Mouse (Mus musculus) midbrain, embryonic 16.5 days (tissue): ENCODE data around the gene Ppp2r1b. TPM values are rescaled to one million over a fixed set of nuclear protein-coding genes. Genes with fewer than 3 reads are reported as not detected.

ENCODE experiments used
- ATAC-seq: fragments of 200-750 bp; cut with Nextera tagmentation; 2 replicates; pipeline ENCODE4 v1.8.0; 2017; ENCODE audit warnings: moderate TSS enrichment
- H3K27ac ChIP-seq: fragments of 300-500 bp; sonication (generic); 2 replicates; pipeline ENCODE4 v1.5.1; 2014; ENCODE audit warnings: mild to moderate bottlenecking, low read length, mixed read lengths
- H3K27me3 ChIP-seq: fragments of 300-500 bp; sonication (generic); 2 replicates; pipeline ENCODE4 v1.6.1; 2014; ENCODE audit warnings: low read depth, low read length, mixed read lengths; ENCODE audit not compliant: control insufficient read depth, insufficient read depth
- H3K36me3 ChIP-seq: fragments of 300-500 bp; sonication (generic); 2 replicates; pipeline ENCODE4 v1.6.1; 2014; ENCODE audit warnings: mild to moderate bottlenecking, low read length, moderate library complexity, mixed read lengths; ENCODE audit not compliant: control insufficient read depth, insufficient read depth
- H3K4me1 ChIP-seq: fragments of 300-500 bp; sonication (generic); 2 replicates; pipeline ENCODE4 v1.6.1; 2014; ENCODE audit warnings: mild to moderate bottlenecking, low read length, mixed read lengths; ENCODE audit not compliant: control insufficient read depth, insufficient read depth
- H3K4me2 ChIP-seq: fragments of 300-500 bp; sonication (generic); 2 replicates; pipeline ENCODE4 v1.6.1; 2014; ENCODE audit warnings: mild to moderate bottlenecking, low read length, mixed read lengths
- H3K4me3 ChIP-seq: fragments of 300-500 bp; sonication (generic); 2 replicates; pipeline ENCODE4 v1.5.1; 2014; ENCODE audit warnings: low read depth, mild to moderate bottlenecking, low read length, moderate library complexity, mixed read lengths
- H3K9ac ChIP-seq: fragments of 300-500 bp; sonication (generic); 2 replicates; pipeline ENCODE4 v1.6.1; 2014; ENCODE audit warnings: low read depth, low read length, mixed read lengths
- H3K9me3 ChIP-seq: fragments of 300-500 bp; sonication (generic); replicated peaks from 2 replicates; pipeline ENCODE4 v1.6.1; 2014; ENCODE audit warnings: mild to moderate bottlenecking, low read length, mixed read lengths; ENCODE audit not compliant: control insufficient read depth, poor library complexity, severe bottlenecking
- WGBS: fragments of 180-500 bp; shearing (Covaris S2); extraction: QIAGEN DNeasy Blood & Tissue Kit; methylation state at CpG from one replicate; pipeline ENCODE4 v1.1.7; 2014; 5-methylcytosine and 5-hydroxymethylcytosine counted together
- polyA plus RNA-seq: library from polyadenylated mRNA; unstranded; fragments of >200 nt; fragmentation: Nextera tagmentation; extraction: Ambion mirVana; gene quantifications from 2 replicates; pipeline ENCODE4 v1.2.1, GENCODE M21; 2015

Gene Ppp2r1b
- polyA plus RNA-seq, 1 experiment from 2014 or later, result 38.8 TPM

DNA sequence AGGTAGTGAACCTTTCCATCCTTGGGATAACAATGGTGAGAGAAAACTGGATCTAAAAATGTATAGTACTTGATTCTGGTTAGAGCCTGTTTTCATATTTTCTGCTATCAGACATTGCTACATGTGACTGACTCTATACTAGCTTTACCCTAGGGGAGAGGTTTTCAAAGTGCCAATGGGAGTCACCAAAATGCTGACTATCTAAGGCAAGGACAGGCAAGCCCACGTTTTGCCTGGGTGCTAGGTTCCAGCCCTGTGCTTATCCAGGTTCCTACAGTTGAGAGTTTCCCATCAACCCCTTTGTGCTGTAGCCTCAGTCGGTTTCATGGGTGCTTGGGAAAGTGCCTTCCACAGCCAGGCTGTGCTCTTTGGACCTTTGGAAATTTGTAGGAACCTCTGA, 33.4 kb upstream of the Ppp2r1b start:
- WGBS, result 77% methylated on average over 2 of the region's 2 CpGs
- Histone ChIP-seq H3K4me1 (no peaks in the 10 kb centered on the region), H3K27ac (no peak overlapping the region), H3K4me3 (no peak overlapping the region), H3K36me3 (peaks cover 21% of the 10 kb centered on the region), H3K27me3 (no peaks in the 10 kb centered on the region), H3K9ac (no peak overlapping the region), H3K4me2 (no peak overlapping the region), H3K9me3 (no peaks in the 10 kb centered on the region)
- no peak for ATAC-seq

DNA sequence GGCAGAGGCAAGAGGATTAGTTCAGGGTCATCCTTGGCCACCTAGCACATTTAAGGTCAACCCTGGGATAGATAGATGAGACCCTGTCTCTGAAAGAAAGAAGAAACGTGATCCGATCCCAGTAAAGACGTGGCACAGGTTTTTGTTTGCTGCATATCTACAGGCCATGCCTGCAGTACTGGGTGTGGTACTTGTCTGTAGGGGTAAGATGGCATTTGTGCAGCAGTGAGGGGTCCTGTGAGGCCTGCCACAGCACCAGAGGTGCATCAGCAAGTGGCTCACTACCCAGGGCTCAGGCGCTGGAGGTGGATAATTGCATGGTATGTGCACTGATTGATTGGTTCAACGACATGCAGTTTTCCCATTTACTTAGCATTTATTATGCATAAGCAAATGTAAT, 31.3 kb upstream of the Ppp2r1b start:
- no peak for ATAC-seq
- WGBS, result 95% methylated on average over 5 of the region's 5 CpGs

DNA sequence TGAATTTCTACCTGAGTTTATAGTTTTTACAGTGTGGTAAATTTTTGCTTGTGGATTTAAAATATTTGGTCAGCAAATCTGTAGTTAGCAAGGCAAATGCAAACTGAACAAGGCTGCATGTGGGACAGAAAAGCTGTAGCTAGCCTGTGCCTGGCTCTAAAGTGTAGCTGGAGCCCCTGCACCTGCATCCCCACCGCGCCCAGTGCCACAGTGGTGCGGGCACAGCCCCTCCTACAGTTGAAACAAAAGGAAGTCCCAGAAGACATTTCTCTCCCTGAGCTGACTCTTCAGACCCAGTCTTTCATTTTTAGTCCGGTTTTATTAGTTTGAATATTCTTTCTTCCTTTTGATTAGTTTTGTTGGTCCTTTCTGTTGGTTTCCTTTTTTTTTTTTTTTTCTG, 29.4 kb upstream of the Ppp2r1b start:
- Histone ChIP-seq H3K4me1 (no peaks in the 10 kb centered on the region), H3K27me3 (no peaks in the 10 kb centered on the region), H3K4me2 (no peak overlapping the region), H3K27ac (no peak overlapping the region), H3K9me3 (no peaks in the 10 kb centered on the region), H3K9ac (no peak overlapping the region), H3K4me3 (no peak overlapping the region), H3K36me3 (peaks cover 18% of the 10 kb centered on the region)
- ATAC-seq, result no peak
- 97% methylated on average over 4 of the region's 4 CpGs for WGBS

More for the DNA sequence above, 31.3 kb upstream of the Ppp2r1b start:
- no peak overlapping the region for H3K27ac ChIP-seq
- no peaks in the 10 kb centered on the region for H3K27me3 ChIP-seq
- H3K4me1 ChIP-seq, result no peaks in the 10 kb centered on the region
- no peak overlapping the region for H3K4me3 ChIP-seq
- no peaks in the 10 kb centered on the region for H3K9me3 ChIP-seq
- no peak overlapping the region for H3K9ac ChIP-seq
- H3K4me2 ChIP-seq, result no peak overlapping the region
- peaks cover 19% of the 10 kb centered on the region for H3K36me3 ChIP-seq

DNA sequence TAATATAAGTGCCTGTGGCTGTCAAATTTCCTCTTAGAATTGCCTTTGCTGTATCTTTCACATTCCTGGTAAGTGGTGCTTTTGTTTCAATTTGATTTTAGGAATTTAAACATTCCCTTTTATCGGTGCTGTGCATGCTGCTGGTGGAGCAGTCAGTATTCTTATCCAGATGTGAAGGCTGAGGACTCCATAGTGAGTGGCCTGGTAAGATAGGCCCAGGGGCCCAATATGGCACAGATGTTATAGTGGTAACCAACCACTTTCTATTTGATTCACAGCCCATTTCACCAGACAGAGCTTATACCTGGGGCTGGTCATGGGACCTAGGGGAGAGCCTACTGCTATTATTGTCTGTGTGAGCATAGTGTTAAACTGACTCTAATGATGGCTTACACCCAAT, 28.6 kb upstream of the Ppp2r1b start:
- no peaks in the 10 kb centered on the region for H3K27me3 ChIP-seq
- no peak overlapping the region for H3K9ac ChIP-seq
- H3K4me2 ChIP-seq, result no peak overlapping the region
- no peaks in the 10 kb centered on the region for H3K9me3 ChIP-seq
- 92% methylated on average over 1 of the region's 1 CpGs for WGBS
- no peak for ATAC-seq
- no peak overlapping the region for H3K4me3 ChIP-seq
- H3K27ac ChIP-seq, result no peak overlapping the region
- no peaks in the 10 kb centered on the region for H3K4me1 ChIP-seq
- peaks cover 18% of the 10 kb centered on the region for H3K36me3 ChIP-seq

DNA sequence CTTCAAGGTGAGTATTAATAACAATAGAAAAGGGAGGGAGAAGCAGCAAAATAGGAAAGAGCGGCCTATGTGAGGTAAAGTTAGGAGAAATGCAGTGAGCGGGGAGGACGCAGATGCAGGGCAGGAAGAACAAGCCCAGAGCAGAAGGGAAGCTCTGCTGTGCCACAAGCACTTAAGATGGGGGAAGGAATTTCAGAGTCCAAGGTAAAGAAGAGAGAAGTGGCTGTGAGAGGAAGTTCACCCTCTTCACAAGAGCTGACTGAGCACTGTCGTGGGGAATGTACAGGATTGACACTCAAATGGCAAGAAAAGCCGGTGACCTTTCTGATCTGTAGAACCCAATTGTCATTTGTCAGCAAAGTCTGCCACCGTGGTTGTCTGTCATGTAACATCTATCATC, 27.1 kb upstream of the Ppp2r1b start:
- WGBS, result 96% methylated on average over 6 of the region's 6 CpGs
- Histone ChIP-seq H3K9ac (no peak overlapping the region), H3K27me3 (no peaks in the 10 kb centered on the region), H3K9me3 (no peaks in the 10 kb centered on the region), H3K4me1 (no peaks in the 10 kb centered on the region), H3K36me3 (peaks cover 21% of the 10 kb centered on the region), H3K4me3 (no peak overlapping the region), H3K4me2 (no peak overlapping the region), H3K27ac (no peak overlapping the region)
- no peak for ATAC-seq

DNA sequence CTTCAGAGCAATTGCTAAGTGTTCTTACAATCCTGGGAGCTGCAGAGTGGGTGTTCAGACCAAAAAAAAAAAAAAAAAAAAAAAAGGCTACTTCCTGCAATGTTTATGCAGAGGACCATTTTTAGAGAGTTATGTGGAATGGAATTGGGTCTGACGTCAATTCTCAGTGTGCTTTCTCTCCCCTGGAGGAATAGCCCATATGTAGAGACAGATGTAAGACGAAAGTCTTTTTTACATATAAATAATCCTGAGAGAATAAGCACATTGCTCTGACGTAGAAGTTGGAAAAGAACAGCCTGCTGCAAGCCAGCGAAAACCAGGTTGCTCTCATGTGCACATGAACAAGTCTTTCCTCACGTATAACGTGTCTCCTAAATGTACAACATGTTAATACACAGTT, 25.4 kb upstream of the Ppp2r1b start:
- no peak overlapping the region for H3K4me3 ChIP-seq
- no peak overlapping the region for H3K27ac ChIP-seq
- no peak for ATAC-seq
- no peaks in the 10 kb centered on the region for H3K9me3 ChIP-seq
- H3K36me3 ChIP-seq, result peaks cover 23% of the 10 kb centered on the region
- H3K27me3 ChIP-seq, result no peaks in the 10 kb centered on the region
- H3K4me2 ChIP-seq, result no peak overlapping the region
- H3K9ac ChIP-seq, result no peak overlapping the region
- H3K4me1 ChIP-seq, result no peaks in the 10 kb centered on the region
- WGBS, result 88% methylated on average over 6 of the region's 6 CpGs

DNA sequence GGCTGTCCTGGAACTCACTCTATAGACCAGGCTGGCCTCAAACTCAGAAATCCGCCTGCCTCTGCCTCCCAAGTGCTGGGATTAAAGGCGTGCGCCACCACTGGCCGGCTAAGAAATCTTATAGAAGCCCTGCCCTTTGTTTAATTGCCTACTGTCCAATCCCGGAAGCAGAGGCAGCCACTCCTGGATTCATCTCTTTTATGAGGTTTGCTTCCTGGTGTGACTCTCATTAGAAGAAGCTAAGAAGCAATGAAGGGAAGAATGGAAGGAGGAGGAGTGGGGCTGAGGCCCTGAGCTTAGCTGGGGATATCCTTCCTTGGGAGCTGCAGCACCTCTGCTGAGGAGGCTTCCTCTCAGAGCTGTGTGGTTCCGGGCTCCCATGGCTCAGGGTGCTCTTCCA, 23.4 kb upstream of the Ppp2r1b start:
- 84% methylated on average over 6 of the region's 6 CpGs for WGBS
- Histone ChIP-seq H3K36me3 (peaks cover 20% of the 10 kb centered on the region), H3K4me1 (no peaks in the 10 kb centered on the region), H3K27me3 (no peaks in the 10 kb centered on the region), H3K27ac (no peak overlapping the region), H3K4me2 (no peak overlapping the region), H3K9me3 (no peaks in the 10 kb centered on the region), H3K4me3 (no peak overlapping the region), H3K9ac (no peak overlapping the region)
- ATAC-seq, result no peak

DNA sequence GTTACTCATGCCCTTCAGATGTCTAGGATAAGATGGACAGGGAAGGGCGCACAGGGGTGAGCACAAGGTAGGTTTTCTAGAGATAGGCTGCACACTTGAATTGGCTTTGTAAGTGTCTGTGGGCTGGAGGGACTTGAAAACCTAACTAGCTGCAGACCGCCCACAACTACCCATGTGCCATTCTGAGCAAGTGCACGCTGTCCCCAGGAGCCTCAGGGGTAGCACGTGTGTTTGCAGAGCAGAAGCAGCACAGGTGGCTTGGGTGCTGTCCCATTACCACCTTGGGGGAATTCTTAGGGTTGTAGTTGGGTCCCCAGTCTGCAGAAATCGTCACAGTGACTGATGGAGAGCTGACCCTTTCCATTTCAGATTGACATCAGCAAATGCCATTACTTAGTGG, 22.9 kb upstream of the Ppp2r1b start:
- H3K4me2 ChIP-seq, result no peak overlapping the region
- peaks cover 19% of the 10 kb centered on the region for H3K36me3 ChIP-seq
- ATAC-seq, result no peak
- H3K4me1 ChIP-seq, result no peaks in the 10 kb centered on the region
- no peaks in the 10 kb centered on the region for H3K27me3 ChIP-seq
- H3K9ac ChIP-seq, result no peak overlapping the region
- no peaks in the 10 kb centered on the region for H3K9me3 ChIP-seq
- no peak overlapping the region for H3K27ac ChIP-seq
- 99% methylated on average over 5 of the region's 5 CpGs for WGBS
- no peak overlapping the region for H3K4me3 ChIP-seq

DNA sequence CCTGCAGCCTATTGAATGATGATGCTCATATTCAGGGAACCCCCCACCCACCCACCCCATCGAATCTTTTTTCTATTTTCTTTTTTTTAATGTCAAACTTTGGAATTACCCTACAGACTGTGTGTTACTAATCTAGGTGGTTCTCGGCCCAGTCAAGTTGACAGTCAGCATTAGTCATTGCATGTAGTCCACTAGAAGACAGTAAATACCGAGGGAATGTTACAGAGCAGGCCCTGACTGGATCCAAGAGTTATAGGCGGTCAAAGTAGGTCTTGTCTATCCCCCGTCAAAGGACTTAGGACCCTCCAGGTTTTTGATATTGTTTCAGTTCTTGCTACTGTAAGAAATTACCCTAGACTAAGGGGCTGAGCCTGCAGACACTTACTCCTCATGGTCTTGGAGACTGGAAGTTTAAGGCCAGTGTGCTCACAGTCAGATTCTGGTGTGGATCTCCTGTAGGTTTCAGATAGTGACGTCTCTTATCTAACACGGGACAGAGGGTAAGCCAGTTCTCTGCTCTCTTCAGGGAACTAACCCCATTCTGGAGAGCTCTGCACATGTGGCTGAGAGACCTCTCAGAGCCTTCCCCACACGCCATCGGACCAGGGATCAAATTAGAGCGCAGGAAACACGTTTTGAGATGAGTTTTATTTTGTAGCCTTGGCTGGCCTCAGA, 21.2 kb upstream of the Ppp2r1b start:
- Histone ChIP-seq H3K27ac (no peak overlapping the region), H3K4me3 (no peak overlapping the region), H3K36me3 (peaks cover 14% of the 10 kb centered on the region), H3K27me3 (no peaks in the 10 kb centered on the region), H3K9ac (no peak overlapping the region), H3K9me3 (no peaks in the 10 kb centered on the region), H3K4me2 (no peak overlapping the region), H3K4me1 (no peaks in the 10 kb centered on the region)
- no peak for ATAC-seq
- WGBS, result 94% methylated on average over 11 of the region's 11 CpGs
